Mouse (Mus musculus): Measurements from ENCODE around the gene Msantd2. TPM values are rescaled to one million over a fixed set of nuclear protein-coding genes. Genes with fewer than 3 reads are reported as not detected.
A peak's percentile ranks its signal among the peaks of the same experiment; 100 is the strongest.

The Msantd2 gene
- 1 to 10 TPM; 3.2 to 5.5 TPM for total RNA-seq (2021)
- long read RNA-seq, experiment 1, partial matches to known transcripts = 0 of 2 reads
- long read RNA-seq, experiment 1, other reads (novel, unspliced or antisense) = 2 of 2 reads
- long read RNA-seq, experiment 2, partial matches to known transcripts = 0 of 3 reads
- long read RNA-seq, experiment 2, other reads (novel, unspliced or antisense) = 0 of 3 reads

DNA sequence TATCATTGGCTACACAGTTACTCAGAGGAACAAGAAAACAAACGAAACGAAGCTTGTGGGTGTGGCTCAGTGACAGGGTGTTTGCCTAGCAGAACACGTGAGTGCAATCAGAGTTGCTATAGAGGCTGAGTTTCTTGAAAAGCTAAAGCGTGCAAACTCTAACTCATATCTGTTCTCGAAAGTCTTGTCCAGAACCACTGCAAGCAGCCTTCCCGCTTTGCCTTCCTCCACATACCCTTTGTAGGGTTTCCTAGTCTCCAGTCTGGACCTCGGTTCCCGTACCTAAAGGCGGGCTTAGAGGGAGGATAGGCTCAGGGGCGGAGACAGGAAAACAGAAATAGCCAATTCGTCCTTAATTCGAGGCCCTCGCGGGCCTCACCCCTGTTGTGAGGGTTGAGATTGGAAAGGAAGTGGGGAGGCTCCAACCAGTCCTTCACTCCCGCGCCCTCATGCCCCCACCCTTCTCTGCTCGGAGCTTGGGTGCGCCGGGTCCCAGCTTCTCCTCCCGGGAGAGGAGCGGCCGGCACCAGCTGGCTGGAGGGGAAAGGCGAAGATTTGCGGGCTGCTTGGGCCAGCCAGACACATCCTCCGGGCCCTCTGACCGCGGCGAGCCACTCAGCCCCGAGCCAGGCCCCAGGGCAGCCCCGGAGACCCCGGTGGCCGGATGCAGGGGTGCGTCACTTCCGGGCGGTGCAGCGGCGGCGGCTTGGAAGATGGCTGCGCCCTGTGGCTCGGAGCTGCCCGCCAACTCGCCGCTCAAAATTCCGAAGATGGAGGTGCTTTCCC, at the start of gene Msantd2:
Gene Msantd2, plus strand, starts transcription at position 709 of the 786 bp plus-strand sequence.
- peak; percentile 88 for DNase-seq (ENCODE audit: low spot score)

DNA sequence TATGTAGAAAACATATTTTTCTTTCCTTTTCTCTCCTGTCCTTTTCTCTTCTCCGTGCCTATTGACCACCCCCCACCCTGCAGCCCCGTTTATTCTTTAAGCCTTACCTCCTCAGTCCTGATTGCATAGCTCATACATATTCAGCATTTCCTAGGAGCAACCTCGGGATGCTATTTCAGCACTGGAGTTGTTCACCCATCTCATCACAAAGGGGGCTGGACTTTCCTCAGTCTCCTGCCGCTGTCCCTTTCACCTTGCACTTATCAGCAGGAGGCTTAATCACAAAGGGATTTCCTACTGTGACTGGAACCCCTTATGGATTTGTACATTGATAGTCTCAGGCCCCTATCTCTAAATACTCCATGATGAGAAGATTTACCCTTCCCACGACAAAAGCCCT, 36.7 kb upstream of the Msantd2 start:
- no peak for DNase-seq (ENCODE audit: low spot score)

DNA sequence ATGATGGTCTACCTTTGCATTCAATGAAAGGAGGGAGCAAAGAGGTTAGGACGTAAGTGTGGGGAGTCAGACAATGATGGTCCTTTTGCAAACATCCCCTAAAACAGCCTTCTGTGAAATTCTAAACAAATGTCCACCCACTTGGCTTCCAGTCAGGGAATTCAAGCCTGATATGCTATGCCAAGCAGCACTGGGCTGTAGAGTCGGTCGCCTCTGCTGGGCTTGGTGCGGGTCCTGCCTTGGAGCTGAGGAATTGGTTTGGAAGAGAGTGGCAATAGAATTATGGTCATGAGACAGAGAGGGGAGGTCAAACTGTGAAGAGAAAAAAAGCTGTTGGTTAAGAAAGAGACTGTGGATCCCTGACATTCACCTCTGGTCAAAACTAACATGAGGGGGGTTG, 35.8 kb upstream of the Msantd2 start:
- no peak for DNase-seq (ENCODE audit: low spot score)

DNA sequence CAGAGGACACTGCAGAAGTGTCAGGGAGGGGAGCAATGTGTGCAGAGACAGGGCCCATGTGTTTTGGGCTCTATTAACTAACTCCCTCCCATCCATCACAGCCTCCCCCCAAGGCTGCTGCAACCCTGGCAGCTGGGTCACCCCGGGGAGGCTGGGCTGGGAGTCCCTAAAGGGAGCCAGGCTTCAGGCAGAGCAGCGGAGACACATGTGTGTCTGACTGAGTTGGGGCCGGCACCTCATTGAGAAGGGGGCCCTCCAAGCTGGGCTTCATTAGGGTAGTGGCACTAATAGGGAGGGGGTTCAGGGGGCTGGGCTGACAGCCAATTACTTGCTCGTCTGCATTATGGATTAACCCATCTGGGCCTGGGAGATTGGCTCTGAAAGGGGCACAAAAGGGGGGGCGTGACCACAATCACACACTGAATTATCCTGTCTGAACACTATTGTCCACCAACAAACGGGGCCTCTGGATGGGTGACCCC, 35.1 kb upstream of the Msantd2 start:
- DNase-seq (ENCODE audit: low spot score) = no peak

DNA sequence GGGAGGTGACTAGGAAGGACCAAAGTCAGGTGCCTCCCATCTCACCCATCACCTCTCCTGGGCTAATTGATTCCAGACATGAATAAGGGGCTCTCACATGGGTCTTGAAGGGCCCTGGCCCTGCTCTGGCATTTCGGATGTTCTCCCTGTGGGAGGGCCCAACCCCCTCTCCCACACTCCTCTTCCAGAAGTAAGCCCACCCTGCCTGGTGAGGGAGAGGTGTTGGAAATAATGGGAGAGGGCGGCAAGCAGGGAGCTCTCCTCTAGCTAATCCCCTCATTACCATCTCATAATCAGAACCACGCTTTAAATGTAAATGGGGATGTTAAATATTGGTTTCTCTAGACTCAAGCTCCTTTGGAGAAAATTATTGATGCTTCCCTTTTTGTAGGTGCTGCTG, 34.1 kb upstream of the Msantd2 start:
- no peak for DNase-seq (ENCODE audit: low spot score)

DNA sequence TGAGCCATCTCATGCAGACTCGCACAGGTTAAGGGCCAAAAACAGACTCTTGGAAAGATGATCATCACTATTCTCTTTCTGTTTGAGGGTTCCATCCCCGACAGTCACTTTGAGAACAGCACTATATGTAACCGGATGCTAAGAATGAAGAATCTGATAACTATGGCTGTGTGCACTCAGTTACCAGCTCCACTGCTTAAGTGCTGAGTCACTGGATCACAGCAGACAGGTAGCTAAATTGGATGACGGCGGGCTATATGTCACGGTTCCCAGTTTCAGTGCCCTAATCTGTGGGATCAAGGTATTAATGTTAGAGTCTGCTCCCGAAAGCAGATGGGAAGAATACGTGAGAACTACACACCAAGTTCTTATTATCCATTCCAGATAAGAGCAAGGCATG, 33.3 kb upstream of the Msantd2 start:
- DNase-seq (ENCODE audit: low spot score) = no peak

DNA sequence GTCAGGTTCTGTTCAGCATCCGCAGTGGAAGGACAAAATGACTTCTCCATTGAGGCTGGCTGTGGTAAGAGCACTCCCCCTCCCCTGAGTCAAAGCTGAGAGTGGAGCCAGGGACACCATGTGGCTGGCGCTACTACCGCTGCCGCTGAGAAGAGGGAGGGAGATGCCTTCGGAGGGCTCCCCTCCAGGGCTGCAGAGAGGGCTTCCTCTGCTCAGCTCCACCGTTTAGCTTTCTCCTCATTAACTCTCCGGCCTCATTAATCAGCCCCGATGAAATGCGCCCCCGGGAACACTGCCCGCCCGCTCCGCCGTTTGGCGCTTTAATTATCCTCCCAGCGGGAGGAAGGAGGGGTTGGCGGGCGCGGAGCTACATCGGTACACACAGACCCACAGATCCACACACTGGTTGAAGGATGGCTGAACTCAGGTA, 32.6 kb upstream of the Msantd2 start:
- no peak for DNase-seq (ENCODE audit: low spot score)

DNA sequence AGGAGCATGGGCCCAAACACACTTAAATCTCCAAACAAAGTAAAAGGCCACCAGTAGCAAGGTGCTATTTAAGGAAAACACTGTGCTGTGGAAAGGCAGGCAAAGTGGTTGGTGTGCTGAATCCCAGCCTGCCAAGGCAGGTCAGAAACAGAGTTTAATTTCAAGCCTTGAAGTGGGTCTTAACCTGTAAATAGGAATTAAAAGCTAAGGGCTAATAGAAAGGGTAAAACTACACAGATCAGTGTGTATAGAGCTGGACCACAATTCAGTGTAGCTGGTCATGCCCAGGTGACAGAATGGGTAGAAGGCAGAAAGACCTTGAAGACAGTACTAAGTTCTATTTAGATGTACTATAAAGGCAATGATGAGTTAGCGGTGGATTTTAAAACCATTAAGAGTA, 32.0 kb upstream of the Msantd2 start:
- no peak for DNase-seq (ENCODE audit: low spot score)

DNA sequence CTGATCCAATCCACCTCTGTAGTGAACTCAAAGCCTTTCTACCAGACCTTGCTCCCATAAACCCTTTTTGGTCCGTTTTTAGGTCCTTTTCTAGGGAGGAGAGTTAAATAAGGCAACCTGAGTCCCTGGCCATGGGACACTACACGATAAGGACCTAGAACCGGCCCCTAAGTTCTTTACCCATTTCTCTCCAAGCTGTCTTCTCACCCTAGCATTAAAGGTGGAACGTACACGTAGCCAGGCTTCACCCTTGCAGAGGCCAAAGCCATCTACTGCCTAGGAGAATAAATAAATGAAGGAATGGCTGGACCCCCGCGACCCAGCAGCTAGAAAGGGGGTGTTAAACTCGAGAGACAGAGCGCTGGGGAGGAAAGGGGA, 29.5 kb upstream of the Msantd2 start:
- DNase-seq (ENCODE audit: low spot score) = no peak

DNA sequence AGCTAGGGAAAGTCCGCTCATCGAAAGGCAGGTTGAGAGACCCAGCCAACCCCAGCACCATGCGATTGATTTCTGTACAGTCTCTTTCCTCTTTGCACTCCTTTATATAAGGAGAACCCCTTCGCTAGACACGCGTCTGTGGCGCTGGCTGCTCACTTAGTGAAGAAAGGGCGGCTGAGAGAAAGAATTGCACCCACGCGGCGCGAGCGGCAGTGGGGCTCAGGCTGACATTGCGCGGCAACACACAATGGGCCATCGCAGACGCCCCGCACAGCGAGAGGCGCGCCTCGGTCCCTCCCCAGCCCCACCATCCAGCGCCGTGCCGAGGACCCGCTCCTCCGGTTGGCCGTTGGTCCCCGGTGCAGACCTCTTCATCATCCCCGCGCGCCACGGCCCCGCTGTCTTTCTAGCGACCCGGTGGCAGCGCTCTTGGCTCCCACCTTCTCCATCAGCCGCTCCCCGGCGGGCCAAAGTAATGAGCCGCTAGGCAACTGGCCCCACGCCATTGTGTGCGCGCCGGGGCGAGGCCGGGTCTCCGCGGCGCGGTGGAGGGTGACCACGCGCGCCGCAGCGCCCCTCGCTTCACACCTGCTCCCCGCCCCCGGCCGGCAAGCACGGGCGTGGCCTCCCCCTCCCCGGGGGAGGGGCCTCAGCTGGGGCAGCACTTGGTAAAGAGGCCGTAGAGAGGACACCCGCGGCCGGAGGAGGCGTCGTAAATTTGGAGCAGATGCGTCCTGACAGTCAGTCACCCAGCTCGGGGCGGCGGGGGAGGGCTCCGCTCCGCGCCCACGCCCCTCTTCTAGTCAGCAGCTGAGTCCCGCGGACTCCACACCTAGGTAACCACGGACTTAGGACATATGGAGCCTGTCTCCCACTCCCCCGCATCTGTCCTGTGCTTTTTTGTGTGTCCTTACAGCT, 28.8 kb upstream of the Msantd2 start:
- no peak for DNase-seq (ENCODE audit: low spot score)

DNA sequence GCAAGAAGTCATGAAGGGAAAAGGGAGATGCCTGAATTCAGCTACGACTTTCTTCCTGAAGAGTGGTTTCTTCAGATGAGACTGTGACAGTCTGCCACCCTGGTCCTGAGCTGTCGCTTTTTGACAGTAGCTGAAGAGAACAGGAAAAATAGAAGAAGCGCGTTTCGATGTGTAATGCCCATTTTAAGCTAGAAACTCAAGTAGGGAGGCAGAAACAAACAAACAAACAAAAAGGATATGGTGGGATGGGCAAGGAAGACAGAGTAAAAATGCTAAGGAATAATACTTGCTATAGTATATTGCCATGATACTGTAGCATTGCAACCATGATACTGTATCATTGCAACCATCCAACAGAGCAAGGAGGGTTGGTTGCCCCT, 28.2 kb upstream of the Msantd2 start:
- DNase-seq (ENCODE audit: low spot score) = no peak

DNA sequence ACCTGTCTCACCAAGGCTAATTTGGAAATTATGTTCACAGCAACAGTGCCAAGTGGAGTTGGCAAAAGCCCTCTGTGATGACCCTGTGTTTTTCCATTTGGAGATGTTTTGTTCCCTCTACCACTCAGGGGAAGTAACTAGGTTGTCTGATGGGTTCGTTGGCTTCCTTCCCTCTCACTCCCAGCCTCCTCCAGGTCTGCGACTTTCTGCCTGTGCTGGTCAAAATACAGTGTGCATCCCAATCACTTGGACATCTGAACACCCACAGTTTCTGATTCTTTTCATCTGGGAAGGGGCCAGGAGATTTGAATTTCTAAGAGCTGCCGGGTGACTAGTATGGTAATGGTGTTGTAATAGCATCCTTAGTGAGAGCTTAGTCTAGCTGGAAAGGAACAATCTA, 27.5 kb upstream of the Msantd2 start:
- DNase-seq (ENCODE audit: low spot score) = no peak

DNA sequence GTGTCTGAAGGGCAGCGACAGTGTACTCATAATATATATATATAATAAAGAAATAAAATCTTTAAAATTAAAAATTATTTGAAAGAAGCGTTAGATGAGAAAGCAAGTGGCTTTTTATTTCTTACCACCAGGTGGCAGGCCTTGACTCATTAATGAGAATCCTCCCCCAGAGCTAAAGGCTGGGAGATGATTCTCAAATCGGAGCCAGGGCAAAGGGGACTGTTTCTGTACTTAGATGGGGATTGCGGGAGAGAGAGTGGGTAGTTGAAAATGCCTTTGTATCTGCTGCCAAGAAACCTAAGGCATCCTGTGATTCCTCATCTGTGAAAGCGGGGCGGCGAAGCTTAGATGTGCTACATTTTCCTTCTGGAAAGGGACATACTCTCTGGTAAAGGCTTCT, 26.4 kb upstream of the Msantd2 start:
- DNase-seq (ENCODE audit: low spot score) = peak; percentile 40

DNA sequence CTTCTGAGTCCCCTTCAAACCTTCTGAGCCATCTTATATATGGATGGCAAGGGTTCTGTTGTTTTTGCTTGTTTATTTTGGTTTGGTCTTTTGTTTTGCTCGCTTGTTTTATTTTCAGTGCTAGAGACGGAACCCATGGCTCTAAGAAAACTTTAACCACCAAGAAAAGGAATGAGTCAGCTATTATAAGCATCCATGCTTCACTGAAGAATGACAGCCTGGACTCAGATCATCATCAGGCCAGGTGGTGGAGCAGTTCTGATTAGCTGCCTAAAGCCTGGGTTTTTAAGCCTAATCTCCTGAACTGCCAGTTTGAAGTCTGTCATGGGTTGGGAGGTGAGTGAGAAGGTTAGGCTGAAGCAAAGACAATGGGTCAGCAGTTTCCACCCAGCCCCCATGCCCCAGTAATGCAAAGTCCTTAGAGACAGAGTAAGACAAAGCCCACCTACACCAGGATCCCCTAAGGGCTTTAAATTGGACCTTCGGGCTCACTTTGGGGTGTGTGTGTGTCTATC, 15.5 kb upstream of the Msantd2 start:
- DNase-seq (ENCODE audit: low spot score) = no peak

DNA sequence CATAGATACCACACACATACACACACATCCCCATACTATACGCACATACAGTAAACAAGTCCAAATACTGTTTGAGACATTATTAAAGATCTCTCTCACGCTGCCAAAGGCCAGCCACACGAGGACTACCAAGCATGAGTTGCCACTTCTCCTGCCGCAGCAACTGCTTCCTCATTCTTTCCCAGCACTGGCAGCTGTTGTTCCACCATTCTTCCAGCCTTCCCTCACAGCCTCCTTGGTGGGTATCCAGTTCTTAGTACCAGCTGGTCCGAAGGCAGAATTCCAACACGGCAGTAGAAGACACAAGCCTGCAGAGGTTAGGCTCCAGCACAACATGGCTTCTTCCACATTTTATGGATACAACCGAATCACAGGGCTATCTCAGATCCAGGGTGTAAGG, 14.2 kb upstream of the Msantd2 start:
- DNase-seq (ENCODE audit: low spot score) = no peak

DNA sequence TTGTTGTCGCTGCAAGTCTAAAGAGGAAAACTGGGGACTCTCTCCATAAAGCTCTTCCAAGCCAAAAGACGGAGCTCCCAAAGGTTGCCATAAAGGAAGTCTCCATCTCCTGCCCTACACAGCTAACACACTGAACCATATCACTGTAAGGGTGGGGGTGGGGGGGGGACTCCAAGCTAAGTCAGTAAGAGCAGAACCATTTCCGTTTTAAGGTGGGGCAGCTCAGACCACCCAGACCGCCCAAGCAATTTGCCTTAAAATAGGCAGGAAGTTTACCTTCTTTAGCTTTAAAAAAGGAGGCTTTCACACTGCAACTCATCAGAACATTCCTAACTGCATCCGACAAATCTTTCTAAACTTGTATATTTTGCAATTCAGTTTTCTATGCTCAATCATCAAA, 4.0 kb upstream of the Msantd2 start:
- DNase-seq (ENCODE audit: low spot score) = no peak

DNA sequence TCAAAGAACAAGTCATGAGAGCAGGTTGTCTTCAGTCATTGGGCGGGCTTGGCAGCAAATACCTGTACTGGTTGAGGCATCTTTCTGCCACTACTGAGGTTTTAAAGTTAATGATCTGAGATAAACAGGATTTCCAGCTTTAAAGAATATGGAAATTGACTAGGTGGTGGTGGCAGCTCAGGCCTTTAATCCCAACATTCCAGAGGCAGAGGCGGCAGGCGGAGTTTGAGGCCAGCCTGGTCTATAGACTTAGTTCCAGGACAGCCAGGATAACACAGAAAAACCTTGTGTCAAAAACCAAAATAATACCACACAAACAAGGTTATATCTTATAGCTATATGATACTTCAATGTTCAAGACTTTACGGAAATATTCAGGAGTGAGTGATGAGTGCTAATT, 1.1 kb upstream of the Msantd2 start:
- no peak for DNase-seq (ENCODE audit: low spot score)

DNA sequence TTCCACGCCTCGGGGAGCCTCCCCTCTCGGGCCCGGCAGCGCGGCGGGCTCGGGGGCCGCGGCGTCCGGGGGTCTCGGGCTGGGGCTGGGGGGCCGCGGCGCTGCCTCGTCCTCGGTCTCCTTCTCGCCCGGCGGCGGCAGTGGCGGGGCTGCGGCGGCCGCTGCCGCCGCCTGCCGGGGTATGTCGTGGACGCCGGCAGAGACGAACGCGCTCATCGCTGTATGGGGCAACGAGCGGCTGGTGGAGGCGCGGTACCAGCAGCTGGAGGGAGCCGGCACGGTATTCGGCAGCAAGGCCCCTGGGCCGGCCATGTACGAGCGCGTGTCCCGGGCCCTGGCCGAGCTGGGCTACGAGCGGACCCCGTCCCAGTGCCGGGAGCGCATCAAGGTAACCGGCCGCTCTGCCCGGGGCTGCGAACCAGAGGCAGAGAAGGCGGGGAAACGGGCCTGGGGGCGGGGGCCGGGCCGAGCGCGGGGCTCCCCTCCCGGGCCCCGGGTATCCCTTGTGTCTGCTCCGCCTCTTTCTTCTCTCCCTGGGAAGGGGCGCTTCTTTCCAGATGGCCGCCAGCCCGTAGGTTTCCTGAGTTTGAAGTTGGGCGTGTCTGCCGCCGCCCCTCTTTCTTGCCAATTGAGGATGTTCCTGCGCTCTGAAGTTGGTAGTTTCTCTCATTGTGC, 464 bp downstream of the Msantd2 start:
- DNase-seq (ENCODE audit: low spot score) = peak; percentile 11

DNA sequence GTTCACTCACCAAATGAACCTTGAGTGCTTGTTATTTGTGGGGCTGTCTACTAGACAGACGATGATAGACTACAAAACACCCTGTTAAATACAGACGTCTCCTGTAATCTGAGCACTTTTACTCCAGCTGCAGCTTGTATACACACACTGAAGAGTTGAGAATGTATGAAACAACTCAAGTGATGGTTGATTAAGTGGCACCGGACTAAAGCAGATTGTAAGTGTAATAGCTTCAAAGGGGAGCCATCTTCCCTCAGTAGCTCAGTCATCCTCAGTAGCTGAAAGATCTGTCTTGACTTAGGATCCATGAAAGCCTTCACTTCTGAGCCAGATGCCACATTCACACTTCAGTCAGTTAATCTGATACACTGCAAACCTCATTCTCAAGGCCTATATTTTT, 6.6 kb downstream of the Msantd2 start:
- DNase-seq (ENCODE audit: low spot score) = no peak

DNA sequence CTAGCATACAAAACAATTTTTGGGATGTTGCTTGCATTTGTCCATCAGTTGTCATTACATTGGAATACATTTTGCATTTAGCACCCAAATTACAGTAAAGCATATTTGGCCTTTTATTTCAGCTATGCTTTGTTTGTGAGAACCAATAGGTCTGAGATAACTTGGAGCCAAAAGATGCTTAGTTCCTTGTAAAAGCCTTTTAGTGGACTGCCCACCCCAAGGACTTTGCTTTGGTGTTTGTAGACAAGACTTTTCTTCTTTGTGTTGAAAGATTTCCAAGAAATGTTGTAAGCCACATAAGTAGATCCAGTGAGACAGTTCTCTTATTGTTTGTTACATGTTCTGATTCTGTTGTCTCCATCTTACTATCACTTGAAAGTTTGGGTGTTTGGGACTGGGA, 7.2 kb downstream of the Msantd2 start:
- DNase-seq (ENCODE audit: low spot score) = no peak

DNA sequence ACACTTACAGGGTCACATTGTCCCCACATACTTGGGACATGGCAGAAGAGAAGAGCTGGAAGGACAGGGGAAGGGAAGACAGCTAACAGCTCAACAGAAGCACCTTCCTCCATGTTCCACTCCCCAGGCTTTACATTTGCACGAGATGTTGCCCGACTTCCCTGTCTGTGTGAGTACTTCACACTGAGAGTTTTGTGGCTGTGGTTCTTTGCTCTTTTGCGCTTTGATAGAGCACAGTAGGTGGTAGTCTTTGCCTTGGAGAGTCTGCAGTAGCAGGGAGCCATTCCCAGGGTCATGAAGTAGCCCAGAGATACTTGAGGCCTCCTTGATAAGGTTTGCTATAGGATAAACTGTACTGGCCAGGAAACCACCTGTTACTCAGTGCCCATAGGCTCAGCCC, 11.1 kb downstream of the Msantd2 start:
- DNase-seq (ENCODE audit: low spot score) = no peak

All from gastrocnemius, adult 18-20 months (tissue).